Mouse (Mus musculus) cerebellum, postnatal 4 days (tissue): ENCODE results near the gene Tmem184b.
A peak's percentile ranks its signal among the peaks of the same experiment; 100 is the strongest.

ENCODE experiments used
- DNase-seq, 2 experiments: peaks; one replicate each; pipeline ENCODE4 v3.0.0; 2022; ENCODE audit warnings: low spot score in 2 of 2, mixed read lengths in 1 of 2

The Tmem184b gene

DNA sequence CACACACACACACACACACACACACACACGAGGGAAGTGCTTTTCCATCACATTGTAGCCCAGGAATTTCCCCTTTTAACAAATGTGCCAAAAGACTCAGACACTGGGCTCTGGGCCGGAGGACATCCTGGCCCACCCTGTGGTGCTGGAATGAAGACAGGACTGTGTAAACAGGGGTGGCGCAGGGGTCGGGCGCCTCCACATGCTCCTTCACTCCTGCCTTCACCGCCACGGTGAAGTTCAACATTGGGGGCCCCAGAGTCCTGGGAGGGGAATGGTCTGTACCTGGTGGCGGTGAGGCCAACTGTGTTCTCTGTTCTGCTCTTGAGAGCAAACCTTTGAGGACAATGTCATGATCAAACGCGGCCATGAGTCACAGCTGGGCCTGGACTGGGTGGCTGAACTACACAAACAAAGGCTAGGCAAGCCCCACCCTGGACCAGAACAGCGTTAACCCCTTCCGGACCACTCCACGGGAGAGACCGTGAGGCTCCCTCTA is 35.0 kb downstream of the Tmem184b start:
- DNase-seq = no peak

DNA sequence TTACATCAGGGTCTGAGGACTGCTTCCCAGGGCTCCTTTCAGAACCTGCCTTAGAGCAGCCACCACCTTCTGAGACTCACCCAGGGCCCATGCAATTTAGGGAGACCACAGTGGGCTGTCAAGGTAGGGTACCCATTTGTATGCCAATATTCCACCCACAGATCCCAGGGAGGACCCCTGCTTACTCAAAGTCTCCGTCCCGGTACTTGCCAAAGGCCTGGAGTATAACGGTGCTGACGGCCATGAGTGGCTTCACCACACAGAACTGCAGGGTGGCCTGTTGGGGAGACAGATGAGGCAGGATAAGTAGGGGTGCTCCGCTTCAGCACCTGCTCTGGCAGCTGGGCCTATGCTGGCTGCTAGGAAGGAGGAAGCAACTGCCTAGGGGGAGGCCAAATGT is 37.0 kb downstream of the Tmem184b start:
- no peak for DNase-seq

DNA sequence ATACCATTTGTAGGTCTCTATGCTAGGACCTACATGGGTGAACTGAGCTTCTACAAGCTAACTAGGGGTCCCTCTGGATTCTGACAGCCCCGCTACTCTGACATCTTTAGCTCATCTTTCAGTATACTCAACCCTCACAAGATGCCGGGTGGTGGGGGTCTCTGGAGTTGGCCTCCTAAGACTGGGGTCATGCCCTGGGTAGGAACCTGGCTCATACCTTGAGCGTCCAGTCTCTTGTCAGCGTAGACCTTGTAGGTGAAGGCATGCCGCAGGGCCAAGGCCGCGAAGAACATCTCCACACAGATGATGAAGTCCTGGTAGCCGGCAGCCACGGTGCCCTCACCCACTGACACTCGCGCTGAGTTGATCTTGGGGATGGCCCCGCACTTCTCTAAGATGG is 38.3 kb downstream of the Tmem184b start:
- DNase-seq = no peak

DNA sequence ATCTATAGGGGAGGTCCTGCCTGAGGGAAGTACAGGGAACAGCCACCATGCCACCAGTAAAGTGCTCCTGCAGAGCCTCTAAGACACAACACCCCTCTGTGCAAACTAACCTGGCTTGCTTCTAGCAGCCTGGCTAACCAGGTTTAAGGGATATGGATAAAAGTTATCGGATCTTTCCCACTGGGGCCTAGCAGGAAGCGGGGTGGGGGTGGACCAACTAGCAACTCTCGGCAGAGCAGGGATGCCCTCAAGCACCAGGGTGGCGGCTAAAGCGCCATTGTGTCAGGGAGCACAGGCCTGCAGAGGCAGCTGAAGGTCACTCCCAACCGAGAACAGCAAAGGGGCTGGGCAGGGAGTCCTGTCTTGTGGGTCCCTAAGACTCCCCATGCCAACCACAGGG is 39.2 kb downstream of the Tmem184b start:
- DNase-seq = no peak

DNA sequence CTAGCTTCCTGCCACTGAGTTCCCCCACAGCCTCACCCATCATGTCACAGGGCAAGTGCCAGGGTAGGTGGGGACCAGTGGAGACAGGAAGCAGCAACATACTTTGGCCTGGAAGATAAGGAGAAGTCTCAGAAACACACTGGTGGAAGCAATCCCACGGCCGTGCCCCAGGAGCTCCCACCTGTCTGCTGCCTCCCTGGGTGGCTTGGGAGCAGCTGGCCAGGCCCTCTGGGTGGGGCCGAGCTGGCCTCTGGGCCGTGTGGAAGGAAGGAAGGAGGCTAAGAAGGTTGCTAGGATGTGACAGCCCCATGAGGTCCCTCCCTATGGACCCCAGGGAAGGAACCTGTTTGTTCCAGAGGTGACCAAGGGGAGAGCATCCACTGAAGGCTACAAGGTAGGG is 42.3 kb downstream of the Tmem184b start:
- DNase-seq = no peak

DNA sequence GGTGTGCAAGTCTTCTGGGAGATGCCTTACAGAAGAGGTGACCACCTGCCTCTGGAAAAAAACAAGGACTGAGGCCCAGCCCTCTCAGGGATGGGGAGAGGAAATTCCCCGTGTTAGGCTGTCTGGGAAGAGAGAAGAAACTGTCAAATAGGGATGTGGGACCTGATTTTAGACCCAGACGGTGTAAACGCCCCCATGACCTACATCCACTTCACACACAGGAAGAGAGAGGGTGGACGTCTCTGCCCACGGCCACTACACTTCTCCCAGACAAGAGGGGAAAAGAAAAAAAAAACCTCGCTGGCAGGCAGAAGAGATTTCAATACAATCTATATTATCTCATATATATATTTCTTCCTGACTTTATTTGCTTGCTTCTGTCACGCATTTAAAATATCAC is 43.0 kb downstream of the Tmem184b start:
- no peak for DNase-seq

DNA sequence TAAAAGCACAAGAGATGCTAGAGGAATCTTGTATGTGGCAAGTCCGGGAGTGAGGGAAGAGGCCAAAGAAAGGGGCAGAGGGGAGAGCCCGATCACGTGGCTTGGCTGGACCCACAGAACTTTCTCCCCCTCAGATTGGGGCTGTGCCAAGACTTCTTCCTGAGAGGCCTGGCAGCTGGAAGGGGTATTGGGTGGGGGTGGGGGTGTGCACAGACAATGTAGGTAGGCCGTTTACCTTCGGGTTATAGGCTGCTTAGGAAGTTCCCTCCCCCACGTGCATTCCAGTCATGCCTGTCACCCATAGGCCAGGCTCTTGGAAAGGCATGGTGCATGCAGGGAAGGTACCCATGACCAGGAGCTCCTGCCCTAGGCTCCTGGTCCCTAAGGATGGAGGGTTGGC is 43.4 kb downstream of the Tmem184b start:
- no peak for DNase-seq

DNA sequence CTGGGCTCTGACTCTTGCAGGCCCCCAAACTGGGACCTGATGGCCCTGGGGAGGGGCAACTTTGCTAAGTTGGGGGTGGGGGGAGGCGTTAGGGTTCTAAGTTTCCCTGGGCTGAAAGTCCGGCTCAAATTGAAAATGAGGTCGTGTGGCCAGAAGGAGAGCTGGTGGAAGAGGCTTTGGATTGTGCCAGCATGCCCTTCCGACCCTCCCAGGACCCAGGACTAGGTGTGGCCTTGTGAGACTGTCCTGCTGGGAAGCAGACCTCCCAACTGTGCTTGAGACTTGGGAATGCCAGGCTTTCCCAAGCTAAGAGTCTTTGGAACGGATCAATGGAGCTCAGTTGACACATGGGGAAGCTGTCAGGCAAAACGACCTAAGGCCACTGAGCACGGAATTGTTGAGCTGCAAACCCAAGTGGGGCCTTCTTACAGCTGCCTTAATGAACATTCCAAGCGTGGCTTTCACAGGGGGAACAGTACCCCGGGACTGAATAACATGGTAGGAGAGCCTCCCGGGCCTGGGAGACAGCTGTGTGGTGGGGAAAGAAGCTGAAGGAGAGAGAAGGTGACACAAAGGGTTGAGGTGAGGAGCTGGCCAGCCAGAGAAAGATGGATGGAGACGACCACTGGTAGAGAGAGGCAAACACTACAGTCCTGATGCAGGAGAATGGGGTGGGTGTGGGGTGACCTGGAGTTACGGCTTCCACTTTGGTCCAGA is 45.2 kb downstream of the Tmem184b start:
- no peak for DNase-seq

DNA sequence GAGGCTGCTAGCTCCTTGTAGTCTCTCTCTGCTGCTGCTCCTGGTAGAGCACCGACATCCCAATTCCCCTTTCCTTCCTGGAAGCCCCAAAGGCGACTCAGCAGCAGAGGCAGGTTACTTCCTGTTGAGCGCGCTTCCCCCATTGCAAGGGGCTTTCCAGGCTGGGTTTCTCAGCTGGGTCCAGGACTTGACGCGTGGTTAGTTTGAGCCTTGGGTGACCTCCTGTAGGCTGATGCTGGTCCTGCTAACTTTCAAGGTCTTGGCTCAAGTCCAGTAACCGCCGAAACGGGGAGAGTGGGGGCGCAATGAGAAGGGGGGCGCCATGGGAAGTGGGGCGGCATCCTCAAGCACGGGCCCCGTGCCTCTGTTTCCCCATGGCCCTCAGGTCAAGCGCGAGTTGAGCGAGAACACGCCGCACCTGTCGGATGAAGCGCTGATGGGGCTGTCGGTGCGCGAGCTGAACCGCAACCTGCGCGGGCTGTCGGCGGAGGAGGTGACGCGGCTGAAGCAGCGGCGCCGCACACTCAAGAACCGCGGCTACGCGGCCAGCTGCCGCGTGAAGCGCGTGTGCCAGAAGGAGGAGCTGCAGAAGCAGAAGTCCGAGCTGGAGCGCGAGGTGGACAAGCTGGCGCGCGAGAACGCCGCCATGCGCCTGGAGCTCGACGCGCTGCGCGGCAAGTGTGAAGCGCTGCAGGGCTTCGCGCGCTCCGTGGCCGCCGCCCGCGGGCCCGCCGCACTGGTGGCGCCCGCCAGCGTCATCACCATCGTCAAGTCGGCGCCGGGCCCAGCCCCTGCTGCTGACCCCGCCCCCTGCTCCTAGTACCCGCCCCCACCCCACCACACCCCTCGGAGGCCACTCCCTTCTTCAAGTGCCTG is 46.1 kb downstream of the Tmem184b start:
- DNase-seq = peak in 1 of 2 experiments; percentile 56

DNA sequence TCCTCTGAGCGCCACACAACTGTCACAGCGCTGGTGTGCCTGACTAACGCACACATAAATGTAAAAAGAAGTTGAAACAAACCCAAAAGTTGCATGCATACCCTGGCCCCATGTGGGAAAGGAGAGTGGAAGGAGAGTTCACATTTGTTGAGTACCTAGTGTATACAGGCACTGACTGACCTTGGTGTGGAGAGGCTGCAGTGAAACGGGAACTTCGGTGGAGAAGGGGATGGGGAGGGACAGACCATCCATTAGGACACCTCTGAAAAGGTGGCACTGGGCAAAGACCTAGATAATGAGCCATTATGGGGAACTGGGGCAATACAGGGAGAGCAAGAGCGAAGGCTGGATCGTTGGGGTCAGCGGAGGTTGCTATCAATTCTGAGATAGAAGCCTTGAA is 46.9 kb downstream of the Tmem184b start:
- DNase-seq = no peak

DNA sequence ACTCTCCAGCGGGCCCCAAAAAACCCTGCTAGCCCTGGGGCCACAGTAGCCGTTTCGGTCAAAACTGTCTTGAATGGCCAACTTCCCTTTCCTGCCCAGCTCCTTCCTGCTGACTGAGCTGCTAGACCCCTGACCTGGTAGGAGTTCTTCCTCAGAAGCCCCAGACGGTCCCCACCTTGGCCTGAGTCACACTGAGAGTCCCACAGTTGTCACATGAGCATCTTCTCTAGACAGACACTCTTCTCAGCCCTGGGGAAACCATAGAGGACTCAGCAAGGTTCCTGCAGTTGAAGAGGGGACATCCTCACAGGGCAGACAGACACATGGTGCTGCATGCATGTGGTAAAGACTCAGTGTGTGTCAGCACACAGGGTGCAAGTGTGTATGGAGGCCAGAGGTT is 48.8 kb downstream of the Tmem184b start:
- no peak for DNase-seq

DNA sequence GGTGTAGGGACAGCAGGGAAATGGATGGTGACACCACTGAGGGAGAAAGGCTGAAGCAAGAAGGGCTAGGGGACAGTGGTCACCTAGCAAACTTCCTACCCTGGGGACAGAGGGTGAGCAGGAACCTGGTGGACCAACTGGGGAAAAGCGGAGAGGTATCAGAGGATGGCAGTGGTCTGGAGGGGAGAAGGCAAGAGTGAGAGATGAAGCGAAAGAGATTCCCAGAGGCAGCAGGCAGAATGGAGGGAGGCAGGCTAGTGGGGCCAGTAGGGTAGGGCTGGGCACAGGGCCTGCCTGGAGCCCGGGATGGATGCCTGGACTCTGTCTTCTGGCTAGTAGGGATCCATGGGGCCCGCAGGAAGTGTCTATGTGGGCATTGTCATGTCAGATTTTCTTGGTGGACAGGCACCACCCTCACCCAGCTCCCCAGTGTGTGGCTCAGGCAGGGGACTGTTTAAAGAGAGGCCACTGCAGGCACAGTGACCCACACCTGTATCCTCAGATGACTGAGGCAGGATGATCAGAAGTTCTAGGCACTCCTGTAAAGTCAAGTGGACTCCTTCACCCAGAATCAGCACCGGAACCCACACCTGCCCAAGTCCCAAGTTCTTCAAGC is 49.6 kb downstream of the Tmem184b start:
- no peak for DNase-seq

DNA sequence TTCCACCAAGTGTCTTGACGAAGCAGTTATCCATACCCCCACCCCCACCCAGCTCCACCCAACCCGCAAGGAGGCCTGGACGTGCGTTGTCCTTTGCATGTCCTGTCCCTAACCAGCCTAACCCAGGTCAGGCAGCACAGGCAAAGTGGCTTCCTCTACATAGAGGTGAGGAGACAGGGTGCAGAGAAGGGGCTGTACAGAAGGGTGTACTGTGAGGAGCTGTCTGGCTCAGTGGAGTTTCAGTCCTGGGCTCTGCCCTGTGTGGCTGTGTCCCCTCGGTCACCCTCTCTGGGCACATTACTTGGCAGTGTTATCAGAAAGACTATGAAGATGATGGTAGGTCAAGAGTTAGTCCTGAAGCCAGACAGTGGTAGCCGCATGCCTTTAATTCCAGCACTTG is 50.9 kb downstream of the Tmem184b start:
- no peak for DNase-seq

DNA sequence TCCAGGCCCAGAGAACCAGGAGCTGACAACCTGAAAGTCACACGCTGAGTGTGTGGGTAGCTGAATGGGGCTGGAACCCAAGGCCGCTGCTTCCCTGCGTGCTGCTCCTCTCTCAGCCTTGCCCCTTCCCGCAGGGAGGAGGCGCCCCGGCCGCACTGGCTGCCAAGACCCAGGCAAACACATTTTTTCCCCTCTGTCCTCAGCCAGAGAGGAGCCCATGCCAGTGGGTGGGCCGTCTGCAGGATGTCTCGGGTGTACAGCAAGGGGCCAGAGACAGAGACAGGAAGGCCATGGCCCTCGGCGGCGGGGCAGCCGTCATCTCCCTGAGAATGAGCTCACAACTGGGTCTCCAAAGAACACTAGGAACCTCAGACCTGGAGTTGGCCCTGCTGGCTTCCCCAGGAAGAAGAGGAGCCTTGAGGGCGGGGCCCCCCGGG is 52.0 kb downstream of the Tmem184b start:
- no peak for DNase-seq

DNA sequence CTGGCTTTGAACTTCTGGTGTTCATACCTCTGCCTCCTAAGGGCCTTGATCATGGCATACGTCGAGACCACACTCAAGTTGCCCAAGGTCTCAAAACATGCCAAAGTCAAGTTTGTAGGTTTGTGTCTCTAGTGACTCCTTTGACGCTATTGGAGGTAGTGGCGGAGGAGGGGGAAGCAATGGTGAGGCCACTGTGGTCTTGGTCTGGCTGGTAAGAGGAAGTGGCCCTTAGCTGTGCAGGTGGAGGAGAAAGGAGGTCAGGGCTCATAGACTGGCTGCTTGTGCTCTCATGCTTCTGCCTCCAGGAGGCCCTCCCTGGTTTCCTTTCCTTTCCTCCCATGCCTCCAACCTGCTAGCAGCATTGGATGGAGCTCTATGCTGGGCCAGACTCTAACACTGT is 52.5 kb downstream of the Tmem184b start:
- no peak for DNase-seq

DNA sequence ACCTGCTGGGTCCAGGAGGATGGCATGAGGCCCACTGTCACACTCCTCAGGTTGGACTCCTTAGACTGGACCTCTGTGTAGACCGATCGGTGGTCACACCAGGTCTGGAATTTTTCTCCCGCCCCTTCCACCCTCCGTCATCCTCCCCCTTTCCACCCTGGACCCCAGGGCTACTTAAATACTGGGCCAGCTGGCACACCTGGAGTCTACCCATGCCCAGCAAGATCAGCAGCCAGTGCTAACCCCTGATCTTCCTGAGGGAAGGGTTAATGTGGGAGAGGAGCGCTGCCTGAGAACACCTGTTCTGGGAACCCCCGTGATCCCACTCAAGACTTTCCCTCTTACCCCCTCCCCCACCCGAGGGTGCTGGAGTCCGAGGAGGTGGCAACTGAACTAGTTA is 54.7 kb downstream of the Tmem184b start:
- DNase-seq = no peak

DNA sequence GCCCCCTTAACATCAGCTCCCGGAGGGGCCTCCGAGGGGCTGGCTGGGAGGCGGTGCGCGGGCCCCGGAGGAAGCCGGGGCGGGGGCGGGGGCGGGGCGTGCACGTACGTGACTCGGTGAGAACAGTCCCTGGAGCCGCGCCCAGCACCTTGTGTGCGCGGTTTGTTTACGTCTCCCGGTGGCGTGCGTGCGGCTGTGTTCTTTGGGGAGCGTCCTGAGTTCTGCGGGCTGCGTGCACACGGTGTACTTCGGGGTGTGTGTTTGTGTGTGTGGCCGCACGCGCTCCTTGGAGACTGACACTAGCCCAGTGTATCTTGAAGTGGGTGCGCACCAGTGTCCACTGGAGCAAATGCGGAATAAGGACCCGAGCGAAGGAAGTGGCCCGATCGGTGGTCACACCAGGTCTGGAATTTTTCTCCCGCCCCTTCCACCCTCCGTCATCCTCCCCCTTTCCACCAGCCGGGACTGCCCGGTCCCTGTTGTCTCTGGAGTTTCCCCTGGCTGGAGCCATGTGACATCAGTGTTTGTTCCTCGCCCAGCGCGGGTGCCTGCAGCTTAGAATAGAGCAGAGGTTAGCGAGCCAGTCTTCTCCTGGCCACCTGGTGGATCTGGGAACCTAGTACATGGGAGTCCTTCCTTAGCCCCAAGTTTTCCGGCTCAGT is 55.4 kb downstream of the Tmem184b start:
- no peak for DNase-seq

DNA sequence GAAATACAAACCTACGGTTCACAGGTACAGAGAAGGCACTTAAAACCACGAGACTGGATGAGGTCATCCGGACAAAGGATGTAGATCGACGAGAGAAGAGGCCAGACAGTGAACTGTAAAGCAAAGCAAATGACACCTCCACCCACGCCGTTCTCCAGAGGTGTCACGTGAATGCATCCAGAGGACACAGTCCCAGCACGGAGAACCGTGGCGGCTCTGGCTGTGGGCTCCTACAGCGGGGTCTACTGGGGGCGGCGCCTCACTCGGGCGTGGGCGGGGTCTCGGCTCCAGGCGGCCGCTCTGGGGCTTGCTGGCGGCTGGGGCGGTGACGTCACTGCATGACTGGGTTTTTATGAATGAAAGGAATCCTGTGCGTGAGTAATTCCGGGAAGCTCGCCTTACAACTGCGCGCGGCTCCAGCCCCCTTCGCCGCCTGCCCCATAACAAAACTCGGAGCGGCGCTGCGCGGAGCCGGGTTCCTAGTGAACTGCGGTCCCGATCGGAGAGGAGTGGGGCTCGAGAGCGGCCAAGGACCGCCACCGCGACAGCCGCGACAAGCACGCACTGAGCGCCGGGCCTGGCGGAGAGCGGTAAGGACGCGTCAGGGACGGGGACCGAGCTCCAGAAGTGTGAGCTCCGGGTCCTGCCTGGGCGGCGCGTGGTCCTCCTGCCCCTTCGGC is 56.1 kb downstream of the Tmem184b start:
- peak; percentile 74 to 91 for DNase-seq

DNA sequence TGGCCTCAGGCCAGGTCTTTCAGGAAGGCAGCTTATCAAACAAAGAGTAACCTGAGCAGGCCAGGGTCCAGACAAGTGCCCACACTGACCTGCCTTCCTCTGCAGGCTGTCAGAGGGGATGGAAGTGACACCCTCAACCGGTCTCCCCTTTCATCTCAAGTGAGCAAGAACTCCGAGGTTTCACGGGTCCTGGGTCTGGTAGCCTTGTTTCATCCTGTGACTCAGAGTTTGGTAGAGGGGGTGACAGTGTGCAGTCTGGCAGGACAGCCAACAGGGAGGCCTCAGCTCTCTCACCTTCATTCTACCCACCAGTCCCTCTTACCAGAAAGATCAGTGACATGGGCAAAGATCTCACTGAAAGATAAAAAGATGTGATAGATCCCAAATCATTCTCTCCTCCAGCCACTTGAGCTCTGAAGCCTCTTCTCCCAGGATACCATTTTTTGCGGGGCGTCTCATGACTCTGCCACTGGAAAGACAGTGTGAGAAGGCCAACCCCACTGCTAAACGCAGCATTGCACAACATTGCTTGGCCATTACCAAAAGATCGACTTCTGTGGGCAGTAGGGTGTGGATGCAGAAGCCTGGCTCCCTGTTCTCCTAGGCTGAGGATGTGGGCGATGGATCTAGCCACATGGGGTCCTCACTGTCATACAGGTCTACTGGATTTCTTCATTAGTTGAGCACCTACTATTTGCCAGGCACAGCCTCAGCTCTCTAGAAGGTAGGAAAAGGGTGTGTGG is 57.1 kb downstream of the Tmem184b start, which contains the start of gene Maff:
Gene Maff (plus strand): TSS at position 571 of the 743 bp plus-strand sequence.
- no peak for DNase-seq

DNA sequence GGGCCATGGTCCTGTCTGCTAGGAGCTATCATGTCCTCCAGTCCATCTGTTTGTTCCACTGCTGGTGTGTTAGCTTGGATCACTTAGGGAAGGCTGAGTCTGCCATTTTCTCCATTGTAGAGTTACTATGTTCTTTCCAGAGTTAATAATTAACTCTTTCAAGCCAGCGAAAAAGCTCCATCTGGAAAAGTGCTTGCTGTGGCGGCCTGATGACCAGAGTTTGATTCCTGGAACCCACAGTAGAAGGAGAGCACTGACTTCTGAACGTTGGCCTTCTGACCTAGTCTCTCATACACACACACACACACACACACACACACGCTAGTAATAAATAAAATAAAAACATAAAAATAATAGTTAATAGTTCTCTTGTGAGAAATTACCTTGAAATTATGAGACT is 58.7 kb downstream of the Tmem184b start:
- DNase-seq = no peak
